Mouse (Mus musculus) liver, embryonic 16.5 days (tissue): Measurements from ENCODE around the gene Nmbr. TPM values are rescaled to one million over a fixed set of nuclear protein-coding genes. Genes with fewer than 3 reads are reported as not detected.

Experiments
- polyA plus RNA-seq: library from polyadenylated mRNA; unstranded; fragments of >200 nt; fragmentation: Nextera tagmentation; extraction: Ambion mirVana; gene quantifications from 2 replicates; pipeline ENCODE4 v1.2.1, GENCODE M21; 2015

The Nmbr gene
- polyA plus RNA-seq, 1 experiment from 2014 or later, result not detected

Other genes starting within 250 kb of the Nmbr start
- 0.53 and 0.63 TPM in 2 replicates for gene Adgrg6, start 159.9 kb upstream of the Nmbr start, polyA plus RNA-seq
- gene Vta1, start within 50 bp of the Nmbr start, polyA plus RNA-seq, result 33.6 and 38.1 TPM in 2 replicates
- gene Gje1, start 12.6 kb downstream of the Nmbr start, polyA plus RNA-seq, result not detected in 2 replicates